Mouse (Mus musculus) neural tube, embryonic 12.5 days (tissue): ENCODE data around the gene Gm10160. TPM values are rescaled to one million over a fixed set of nuclear protein-coding genes. Genes with fewer than 3 reads are reported as not detected.

ENCODE experiments used
- ATAC-seq: fragments of 200-750 bp; cut with Nextera tagmentation; 2 replicates; pipeline ENCODE4 v1.8.0; 2017; ENCODE audit warnings: low read depth, mild to moderate bottlenecking, moderate TSS enrichment, moderate library complexity; ENCODE audit not compliant: low FRiP score
- H3K27ac ChIP-seq: fragments of 300-500 bp; sonication (generic); 2 replicates; pipeline ENCODE4 v1.5.1; 2016
- H3K27me3 ChIP-seq: fragments of 300-500 bp; sonication (generic); replicated peaks from 2 replicates; pipeline ENCODE4 v1.6.1; 2016; ENCODE audit warnings: mild to moderate bottlenecking
- H3K36me3 ChIP-seq: fragments of 300-500 bp; sonication (generic); 2 replicates; pipeline ENCODE4 v1.6.1; 2016; ENCODE audit warnings: mild to moderate bottlenecking
- H3K4me1 ChIP-seq: fragments of 300-500 bp; sonication (generic); 2 replicates; pipeline ENCODE4 v1.6.1; 2016
- H3K4me2 ChIP-seq: fragments of 300-500 bp; sonication (generic); replicated peaks from 2 replicates; pipeline ENCODE4 v1.6.1; 2016; ENCODE audit warnings: mild to moderate bottlenecking
- H3K4me3 ChIP-seq: fragments of 300-500 bp; sonication (generic); 2 replicates; pipeline ENCODE4 v1.5.1; 2016
- H3K9ac ChIP-seq: fragments of 300-500 bp; sonication (generic); 2 replicates; pipeline ENCODE4 v1.6.1; 2016; ENCODE audit warnings: mild to moderate bottlenecking
- H3K9me3 ChIP-seq: fragments of 300-500 bp; sonication (generic); 2 replicates; pipeline ENCODE4 v1.6.1; 2016; ENCODE audit warnings: mild to moderate bottlenecking
- WGBS: fragments of 180-500 bp; shearing (Covaris S2); methylation state at CpG from one replicate; pipeline ENCODE4 v1.1.7; 2016; 5-methylcytosine and 5-hydroxymethylcytosine counted together
- polyA plus RNA-seq: library from polyadenylated mRNA; unstranded; fragments of >200 nt; fragmentation: Nextera tagmentation; extraction: Ambion mirVana; gene quantifications from 2 replicates; pipeline ENCODE4 v1.2.1, GENCODE M21; 2016

The Gm10160 gene
- polyA plus RNA-seq, 1 experiment from 2014 or later = not detected

DNA sequence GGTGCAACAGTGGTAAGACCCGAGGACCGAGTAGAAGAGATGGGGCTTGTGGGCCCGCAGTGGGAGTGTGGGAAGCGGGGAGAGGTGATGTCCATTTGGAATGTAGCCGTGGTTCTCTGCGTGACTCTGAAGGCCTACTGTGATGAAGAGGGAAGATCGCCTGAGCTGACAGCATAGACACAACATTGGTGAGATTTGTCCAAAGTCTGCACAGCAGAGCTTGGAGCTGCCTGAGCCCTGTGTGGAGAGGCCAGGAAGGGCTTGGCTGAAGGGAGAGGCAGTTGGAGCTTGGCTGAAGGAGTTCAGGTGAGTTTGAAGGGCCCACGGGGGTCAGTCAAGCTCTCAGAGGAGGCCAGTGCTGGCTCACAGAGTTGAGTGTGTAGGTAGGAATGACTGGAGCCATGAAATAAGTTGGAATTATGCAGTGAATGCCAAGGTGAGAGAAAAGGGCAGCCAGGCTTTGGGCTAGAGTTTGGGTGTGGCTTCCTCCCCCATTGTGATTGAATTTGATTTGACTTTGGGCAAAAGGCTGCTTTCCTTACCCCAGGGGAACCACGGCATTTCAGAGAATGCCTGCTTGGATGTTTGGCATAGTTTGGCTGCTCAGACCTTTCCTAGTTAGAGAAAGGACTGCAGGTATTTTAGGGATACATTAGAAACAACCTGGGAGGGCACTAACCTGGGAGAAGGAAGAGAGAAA is 11.8 kb upstream of the Gm10160 start:
- no peak overlapping the region for H3K4me3 ChIP-seq
- no peaks in the 10 kb centered on the region for H3K27me3 ChIP-seq
- WGBS = 88% methylated on average over 9 of the region's 9 CpGs
- H3K9me3 ChIP-seq = no peaks in the 10 kb centered on the region
- ATAC-seq = no peak
- H3K4me2 ChIP-seq = no peak overlapping the region
- no peak overlapping the region for H3K27ac ChIP-seq
- H3K36me3 ChIP-seq = no peaks in the 10 kb centered on the region
- no peak overlapping the region for H3K9ac ChIP-seq
- no peaks in the 10 kb centered on the region for H3K4me1 ChIP-seq

DNA sequence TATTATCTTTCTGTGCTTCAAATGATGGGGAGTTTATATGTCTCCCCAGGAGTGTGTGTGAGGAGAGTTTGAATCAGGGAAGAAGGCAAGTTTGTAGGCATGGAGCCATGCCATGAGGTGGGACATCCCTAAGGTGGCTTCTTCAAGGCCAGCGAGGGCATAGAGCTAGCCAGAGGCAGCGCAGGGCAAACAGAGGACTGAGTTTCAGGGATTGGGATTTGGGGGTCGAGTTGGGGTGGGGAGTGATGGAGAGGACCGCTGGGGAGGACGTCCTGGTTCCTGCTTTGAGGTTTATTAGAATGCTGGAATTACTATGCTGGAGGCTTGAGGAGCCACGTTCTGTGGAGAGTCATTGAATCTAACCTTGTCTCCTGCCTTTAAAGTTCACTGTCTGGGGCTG is 10.3 kb upstream of the Gm10160 start:
- no peaks in the 10 kb centered on the region for H3K36me3 ChIP-seq
- no peaks in the 10 kb centered on the region for H3K27me3 ChIP-seq
- 90% methylated on average over 6 of the region's 6 CpGs for whole genome bisulfite sequencing
- H3K9ac ChIP-seq = no peak overlapping the region
- H3K27ac ChIP-seq = no peak overlapping the region
- no peak for ATAC-seq
- no peak overlapping the region for H3K4me3 ChIP-seq
- H3K4me1 ChIP-seq = no peaks in the 10 kb centered on the region
- no peak overlapping the region for H3K4me2 ChIP-seq
- H3K9me3 ChIP-seq = no peaks in the 10 kb centered on the region

- Histone ChIP-seq H3K27me3 (peaks cover 3% of the 10 kb centered on the region; the same call in 1 of the 2 replicates), H3K9me3 (no peaks in the 10 kb centered on the region), H3K36me3 (no peaks in the 10 kb centered on the region), H3K4me2 (no peak overlapping the region), H3K4me3 (no peak overlapping the region), H3K4me1 (peaks cover 5% of the 10 kb centered on the region; the same call in 1 of the 2 replicates), H3K9ac (no peak overlapping the region), H3K27ac (no peak overlapping the region)
- no peak for ATAC-seq
- 94% methylated on average over 6 of the region's 6 CpGs for WGBS
Measured at GRCm38 (mm10) chr7:81864552-81864951, 9.0 kb upstream of the Gm10160 start.

GRCm38 (mm10) chr7:81862587-81863583 is 7.3 kb upstream of the Gm10160 start:
- H3K27ac ChIP-seq = no peak overlapping the region
- H3K4me3 ChIP-seq = no peak overlapping the region
- no peak overlapping the region for H3K9ac ChIP-seq
- WGBS = 72% methylated on average over 24 of the region's 24 CpGs
- H3K4me1 ChIP-seq = peaks cover 19% of the 10 kb centered on the region; the same call in 1 of the 2 replicates
- H3K4me2 ChIP-seq = no peak overlapping the region
- no peaks in the 10 kb centered on the region for H3K9me3 ChIP-seq
- no peak for ATAC-seq
- H3K36me3 ChIP-seq = no peaks in the 10 kb centered on the region
- peaks cover 6% of the 10 kb centered on the region; the same call in 1 of the 2 replicates for H3K27me3 ChIP-seq

GRCm38 (mm10) chr7:81861921-81862320 is 6.3 kb upstream of the Gm10160 start:
- Histone ChIP-seq H3K9me3 (no peaks in the 10 kb centered on the region), H3K9ac (no peak overlapping the region), H3K4me3 (no peak overlapping the region), H3K4me2 (no peak overlapping the region), H3K4me1 (peaks cover 19% of the 10 kb centered on the region; the same call in 1 of the 2 replicates), H3K27ac (no peak overlapping the region), H3K27me3 (peaks cover 10% of the 10 kb centered on the region; the same call in 1 of the 2 replicates), H3K36me3 (no peaks in the 10 kb centered on the region)
- no peak for ATAC-seq
- 88% methylated on average over 4 of the region's 4 CpGs for whole genome bisulfite sequencing

DNA sequence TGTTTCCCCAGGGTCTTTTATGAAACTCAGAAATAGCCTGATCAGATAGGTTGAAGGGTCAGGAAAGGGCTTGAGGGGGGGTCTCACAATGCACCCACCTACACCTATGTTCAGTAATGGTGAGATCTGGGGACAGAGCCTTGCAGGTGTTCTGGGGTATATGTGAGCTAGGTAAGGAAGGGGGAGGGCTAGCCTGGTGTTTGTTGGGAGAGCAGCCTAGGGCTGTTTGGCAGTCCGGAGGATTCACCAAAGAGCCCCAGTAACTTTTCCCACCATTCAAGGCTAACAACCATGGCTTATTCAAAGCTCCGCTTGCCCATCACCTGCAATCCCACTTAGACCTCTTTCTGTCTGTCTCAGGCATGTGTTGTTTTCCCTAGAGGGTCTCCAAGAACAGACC is 5.9 kb upstream of the Gm10160 start:
- H3K36me3 ChIP-seq = no peaks in the 10 kb centered on the region
- H3K9me3 ChIP-seq = no peaks in the 10 kb centered on the region
- 82% methylated on average over 2 of the region's 2 CpGs for whole genome bisulfite sequencing
- no peak overlapping the region for H3K27ac ChIP-seq
- peaks cover 10% of the 10 kb centered on the region; the same call in 1 of the 2 replicates for H3K27me3 ChIP-seq
- H3K9ac ChIP-seq = no peak overlapping the region
- peaks cover 19% of the 10 kb centered on the region; the same call in 1 of the 2 replicates for H3K4me1 ChIP-seq
- H3K4me2 ChIP-seq = 0 out of 2 replicates have a peak overlapping the region, but pooled peaks have one; percentile 99
- ATAC-seq = no peak
- H3K4me3 ChIP-seq = no peak overlapping the region

GRCm38 (mm10) chr7:81860996-81861395 is 5.4 kb upstream of the Gm10160 start:
- Histone ChIP-seq H3K4me3 (no peak overlapping the region), H3K36me3 (no peaks in the 10 kb centered on the region), H3K4me1 (peaks cover 19% of the 10 kb centered on the region; the same call in 1 of the 2 replicates), H3K9me3 (no peaks in the 10 kb centered on the region), H3K9ac (no peak overlapping the region), H3K27ac (no peak overlapping the region), H3K4me2 (peak overlapping the region; percentile 99; the same call in 1 of the 2 replicates), H3K27me3 (peaks cover 10% of the 10 kb centered on the region; the same call in 1 of the 2 replicates)
- no peak for ATAC-seq
- 82% methylated on average over 5 of the region's 5 CpGs for WGBS

- 0 out of 2 replicates have a peak overlapping the region, but pooled peaks have one; percentile 9 for H3K4me3 ChIP-seq
- peaks cover 10% of the 10 kb centered on the region; the same call in 1 of the 2 replicates for H3K27me3 ChIP-seq
- H3K9ac ChIP-seq = 0 out of 2 replicates have a peak overlapping the region, but pooled peaks have one; percentile 67
- H3K9me3 ChIP-seq = no peaks in the 10 kb centered on the region
- no peaks in the 10 kb centered on the region for H3K36me3 ChIP-seq
- H3K27ac ChIP-seq = no peak overlapping the region
- H3K4me2 ChIP-seq = peak overlapping the region; percentile 99
- H3K4me1 ChIP-seq = peaks cover 19% of the 10 kb centered on the region; the same call in 1 of the 2 replicates
- ATAC-seq = no peak
- 50% methylated on average over 11 of the region's 11 CpGs for WGBS
Measured at GRCm38 (mm10) chr7:81860071-81860470, 4.5 kb upstream of the Gm10160 start.

DNA sequence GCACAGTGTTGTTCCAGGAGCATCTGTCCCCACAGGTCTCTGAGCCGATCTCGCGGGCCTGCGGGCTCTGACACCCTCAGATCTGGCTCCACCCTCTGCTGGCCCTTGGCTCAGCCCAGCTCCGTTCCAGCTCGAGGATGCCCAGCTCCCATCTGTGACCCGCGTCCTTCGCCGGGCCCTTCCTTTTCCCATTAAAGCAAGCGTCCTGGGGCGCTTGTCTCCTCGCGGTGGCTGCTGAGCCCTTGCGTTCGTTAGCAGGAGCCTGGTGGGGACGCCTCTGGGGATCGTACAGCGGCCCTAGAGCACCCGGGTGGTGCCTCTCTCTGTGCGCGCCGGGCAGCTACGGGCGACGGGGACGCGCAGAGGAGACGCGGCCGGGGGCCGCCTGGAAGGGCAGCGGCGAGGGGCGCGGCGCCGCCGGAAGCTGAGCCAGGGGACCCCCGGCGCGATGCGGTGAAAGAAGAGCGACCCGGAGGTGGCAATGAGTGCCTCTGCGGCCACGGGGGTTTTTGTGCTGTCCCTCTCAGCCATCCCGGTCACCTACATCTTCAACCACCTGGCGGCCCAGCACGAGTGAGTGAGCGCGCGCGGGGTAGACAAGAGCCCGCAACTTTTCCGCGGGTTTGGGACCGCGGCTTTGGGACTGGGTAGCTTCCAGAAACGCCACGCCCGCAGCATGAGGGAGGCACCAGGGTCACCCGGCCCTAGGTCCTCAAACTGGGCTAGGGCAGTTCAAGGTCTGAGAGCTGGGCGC is 3.6 kb upstream of the Gm10160 start, which contains the start of gene Tm6sf1:
Gene Tm6sf1 (plus strand): TSS at position 34 of the 754 bp plus-strand sequence.
- peaks cover 25% of the 10 kb centered on the region; the same call in 1 of the 2 replicates for H3K4me1 ChIP-seq
- H3K36me3 ChIP-seq = no peaks in the 10 kb centered on the region
- ATAC-seq = peak; percentile 80
- H3K27ac ChIP-seq = no peak within 1 kb of the TSS
- peak within 1 kb of the TSS; percentile 67 for H3K9ac ChIP-seq
- H3K4me2 ChIP-seq = peak within 1 kb of the TSS; percentile 99
- peaks cover 10% of the 10 kb centered on the region; the same call in 1 of the 2 replicates for H3K27me3 ChIP-seq
- H3K4me3 ChIP-seq = peak within 1 kb of the TSS; percentile 52
- WGBS = under 1% methylated on average over 64 of the region's 64 CpGs
- H3K9me3 ChIP-seq = no peaks in the 10 kb centered on the region

GRCm38 (mm10) chr7:81858236-81858635 is 2.6 kb upstream of the Gm10160 start:
- H3K9ac ChIP-seq = no peak overlapping the region
- ATAC-seq = no peak
- H3K4me2 ChIP-seq = peak overlapping the region; percentile 99
- H3K27ac ChIP-seq = no peak overlapping the region
- peaks cover 25% of the 10 kb centered on the region; the same call in 1 of the 2 replicates for H3K4me1 ChIP-seq
- H3K27me3 ChIP-seq = peaks cover 10% of the 10 kb centered on the region; the same call in 1 of the 2 replicates
- no peaks in the 10 kb centered on the region for H3K36me3 ChIP-seq
- no peaks in the 10 kb centered on the region for H3K9me3 ChIP-seq
- 2% methylated on average over 9 of the region's 9 CpGs for WGBS
- H3K4me3 ChIP-seq = no peak overlapping the region

- no peak overlapping the region for H3K27ac ChIP-seq
- H3K36me3 ChIP-seq = no peaks in the 10 kb centered on the region
- H3K9me3 ChIP-seq = no peaks in the 10 kb centered on the region
- no peak overlapping the region for H3K4me3 ChIP-seq
- no peak overlapping the region for H3K4me2 ChIP-seq
- H3K4me1 ChIP-seq = peaks cover 25% of the 10 kb centered on the region; the same call in 1 of the 2 replicates
- 71% methylated on average over 4 of the region's 4 CpGs for WGBS
- no peak overlapping the region for H3K9ac ChIP-seq
- peaks cover 10% of the 10 kb centered on the region; the same call in 1 of the 2 replicates for H3K27me3 ChIP-seq
- no peak for ATAC-seq
Measured at GRCm38 (mm10) chr7:81856221-81856620, 627 bp upstream of the Gm10160 start.
